Mouse (Mus musculus) embryonic facial prominence, embryonic 14.5 days (tissue): ENCODE measurements around the gene Esp24. TPM values are rescaled to one million over a fixed set of nuclear protein-coding genes. Genes with fewer than 3 reads are reported as not detected.
"Not testable (repeated sequence)": the region's sequence is repeated elsewhere in the genome, so short reads cannot be mapped to it uniquely, and the experiment has no call there.

Source experiments
- ATAC-seq: fragments of 200-750 bp; cut with Nextera tagmentation; 2 replicates; pipeline ENCODE4 v1.8.0; 2017; ENCODE audit warnings: low read depth, moderate number of reproducible peaks, moderate TSS enrichment
- DNase-seq: peaks from one replicate; pipeline ENCODE4 v3.0.0-alpha.2; 2015; ENCODE audit warnings: low spot score
- H3K27ac ChIP-seq: fragments of 300-500 bp; sonication (generic); replicated peaks from 2 replicates; pipeline ENCODE4 v1.5.1; 2014; ENCODE audit warnings: low read depth, mild to moderate bottlenecking, low read length, moderate library complexity
- H3K27me3 ChIP-seq: fragments of 300-500 bp; sonication (generic); replicated peaks from 2 replicates; pipeline ENCODE4 v1.6.1; 2014; ENCODE audit warnings: low read length; ENCODE audit not compliant: control insufficient read depth, insufficient read depth
- H3K36me3 ChIP-seq: fragments of 300-500 bp; sonication (generic); 2 replicates; pipeline ENCODE4 v1.6.1; 2014; ENCODE audit warnings: low read length, mixed read lengths; ENCODE audit not compliant: control insufficient read depth, insufficient read depth
- H3K4me1 ChIP-seq: fragments of 300-500 bp; sonication (generic); 2 replicates; pipeline ENCODE4 v1.6.1; 2014; ENCODE audit warnings: antibody characterized with exemption, low read length; ENCODE audit not compliant: control insufficient read depth, insufficient read depth
- H3K4me2 ChIP-seq: fragments of 300-500 bp; sonication (generic); 2 replicates; pipeline ENCODE4 v1.6.1; 2014; ENCODE audit warnings: low read depth, mild to moderate bottlenecking, low read length, moderate library complexity, mixed read lengths
- H3K4me3 ChIP-seq: fragments of 300-500 bp; sonication (generic); 2 replicates; pipeline ENCODE4 v1.5.1; 2014; ENCODE audit warnings: low read depth, mild to moderate bottlenecking, low read length
- H3K9ac ChIP-seq: fragments of 300-500 bp; sonication (generic); 2 replicates; pipeline ENCODE4 v1.6.1; 2014; ENCODE audit warnings: low read depth, mild to moderate bottlenecking, low read length, moderate library complexity, mixed read lengths
- H3K9me3 ChIP-seq: fragments of 300-500 bp; sonication (generic); 2 replicates; pipeline ENCODE4 v1.6.1; 2016; ENCODE audit warnings: low read length; ENCODE audit not compliant: control insufficient read depth
- WGBS: fragments of 180-500 bp; shearing (Covaris S2); extraction: QIAGEN DNeasy Blood & Tissue Kit; methylation state at CpG from one replicate; pipeline ENCODE4 v1.1.7; 2014; 5-methylcytosine and 5-hydroxymethylcytosine counted together
- polyA plus RNA-seq: library from polyadenylated mRNA; unstranded; fragments of >200 nt; fragmentation: Nextera tagmentation; extraction: Ambion mirVana; gene quantifications from 2 replicates; pipeline ENCODE4 v1.2.1, GENCODE M21; 2014

Esp24 gene
- not detected in 2 replicates for polyA plus RNA-seq

- H3K27ac ChIP-seq, H3K9me3 ChIP-seq, H3K4me1 ChIP-seq, H3K36me3 ChIP-seq, DNase-seq, H3K4me2 ChIP-seq, ATAC-seq, H3K27me3 ChIP-seq, H3K9ac ChIP-seq, H3K4me3 ChIP-seq: not testable (repeated sequence)
- 78% methylated on average over 3 of the region's 3 CpGs for WGBS
Observed at GRCm38 (mm10) chr17:39036395-39036794, at the start of gene Esp24. TSS of gene Esp24 (plus strand) at chr17:39036695.

DNA sequence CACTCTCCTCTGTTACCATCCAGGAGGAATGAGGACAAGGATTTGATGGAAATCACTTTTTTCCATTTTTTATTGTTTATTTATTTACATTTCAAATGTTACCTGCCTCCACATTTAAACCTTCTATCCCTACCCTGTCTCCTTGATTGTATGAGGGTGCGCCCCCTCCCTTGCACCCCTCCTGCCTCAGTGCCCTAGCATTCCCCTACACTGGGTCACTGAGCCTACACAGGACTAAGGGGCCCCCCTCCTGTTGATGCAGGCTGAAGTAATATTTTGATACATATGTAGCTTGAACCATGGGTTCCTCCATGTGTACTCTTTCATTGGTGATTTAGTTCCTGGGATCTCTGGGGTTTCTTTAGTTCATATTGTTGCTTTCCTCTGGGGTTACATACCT, 26.6 kb upstream of the Esp24 start:
- 79% methylated on average over 1 of the region's 1 CpGs for WGBS
- Histone ChIP-seq H3K4me1 (no peaks in the 10 kb centered on the region), H3K36me3 (no peaks in the 10 kb centered on the region), H3K27me3 (no peaks in the 10 kb centered on the region), H3K4me2 (no peak overlapping the region), H3K9ac (no peak overlapping the region), H3K9me3 (0 out of 2 replicates have a peak, but pooled peaks cover 6% of the 10 kb centered on the region), H3K27ac (no peak overlapping the region), H3K4me3 (no peak overlapping the region)
- ATAC-seq, result no peak
- DNase-seq, result no peak

DNA sequence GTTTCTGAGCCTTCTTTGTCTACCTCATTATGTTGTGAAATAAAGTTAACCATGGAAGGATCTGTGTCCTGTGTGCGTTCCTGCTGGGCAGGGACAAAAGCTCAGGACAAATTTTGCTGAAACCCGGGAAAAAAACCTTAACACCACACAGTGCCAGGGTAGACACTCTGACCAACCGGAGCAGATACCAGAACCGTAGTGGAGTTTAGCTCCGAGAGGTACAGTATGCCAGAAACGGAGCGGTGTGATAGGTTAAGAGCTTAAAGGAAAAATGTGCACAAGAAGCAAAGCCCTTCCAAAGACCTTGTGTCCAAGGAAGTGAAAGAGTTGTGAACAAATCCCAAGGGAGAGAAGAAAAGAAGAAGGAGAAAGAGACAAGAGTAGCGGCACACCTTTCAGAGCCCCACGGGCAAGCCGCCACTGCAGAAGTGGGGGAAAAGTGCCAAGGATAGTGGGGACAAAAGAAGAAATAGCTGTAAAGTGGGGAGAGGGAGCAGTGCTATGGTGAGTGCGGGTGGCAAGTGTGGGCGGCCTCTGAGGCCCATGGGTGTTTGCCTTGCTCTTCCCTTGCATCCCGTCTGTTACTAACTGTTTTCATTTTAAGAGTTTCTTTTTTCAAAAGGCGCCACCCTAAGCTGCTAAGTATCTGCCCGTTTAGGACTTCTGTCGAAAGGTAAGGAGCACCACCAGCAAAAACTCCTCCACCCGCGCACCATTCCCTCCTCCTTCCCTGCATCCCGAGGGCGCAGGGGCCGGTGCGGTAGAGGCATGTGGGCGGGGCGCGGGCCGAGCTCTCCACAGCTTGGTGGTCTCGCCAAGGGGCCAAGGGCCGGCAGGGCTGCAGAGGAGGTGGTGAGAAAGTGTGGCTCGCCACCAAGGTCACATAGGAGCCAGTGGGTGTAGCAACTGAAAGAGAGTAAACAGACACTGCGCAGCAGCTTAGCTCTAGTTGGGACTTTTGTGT, 25.5 kb upstream of the Esp24 start:
- Histone ChIP-seq H3K4me1 (no peaks in the 10 kb centered on the region), H3K4me3 (no peak overlapping the region), H3K27ac (no peak overlapping the region), H3K27me3 (no peaks in the 10 kb centered on the region), H3K4me2 (peak overlapping the region; percentile 26; the same call in 1 of the 2 replicates), H3K9me3 (0 out of 2 replicates have a peak, but pooled peaks cover 6% of the 10 kb centered on the region), H3K9ac (no peak overlapping the region), H3K36me3 (no peaks in the 10 kb centered on the region)
- ATAC-seq, result no peak
- 42% methylated on average over 30 of the region's 30 CpGs for WGBS
- DNase-seq, result no peak

DNA sequence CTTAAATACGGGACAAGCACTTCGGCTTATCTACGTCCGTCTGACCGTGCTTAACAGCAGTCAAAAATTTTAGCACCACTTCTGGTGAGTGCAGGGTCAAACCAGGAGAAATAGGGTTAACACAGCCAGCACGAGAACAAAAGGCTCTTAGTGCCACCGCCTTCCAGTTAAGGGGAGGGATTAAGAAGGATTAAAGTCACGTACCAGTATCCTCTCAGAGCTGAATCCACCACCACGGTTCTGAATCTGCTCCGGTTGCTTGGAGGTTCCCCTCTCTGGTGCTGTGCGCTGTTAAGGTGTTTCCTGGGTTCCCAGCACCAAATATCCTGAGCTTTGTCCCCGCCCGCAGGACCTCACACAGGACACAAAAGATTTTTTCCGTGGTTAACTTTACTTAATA, 19.3 kb upstream of the Esp24 start:
- H3K36me3 ChIP-seq, result no peaks in the 10 kb centered on the region
- H3K9ac ChIP-seq, result no peak overlapping the region
- WGBS, result 52% methylated on average over 14 of the region's 14 CpGs
- no peaks in the 10 kb centered on the region for H3K4me1 ChIP-seq
- DNase-seq, result no peak
- no peak overlapping the region for H3K4me3 ChIP-seq
- no peaks in the 10 kb centered on the region for H3K9me3 ChIP-seq
- ATAC-seq, result no peak
- H3K4me2 ChIP-seq, result no peak overlapping the region
- H3K27ac ChIP-seq, result no peak overlapping the region
- H3K27me3 ChIP-seq, result no peaks in the 10 kb centered on the region

DNA sequence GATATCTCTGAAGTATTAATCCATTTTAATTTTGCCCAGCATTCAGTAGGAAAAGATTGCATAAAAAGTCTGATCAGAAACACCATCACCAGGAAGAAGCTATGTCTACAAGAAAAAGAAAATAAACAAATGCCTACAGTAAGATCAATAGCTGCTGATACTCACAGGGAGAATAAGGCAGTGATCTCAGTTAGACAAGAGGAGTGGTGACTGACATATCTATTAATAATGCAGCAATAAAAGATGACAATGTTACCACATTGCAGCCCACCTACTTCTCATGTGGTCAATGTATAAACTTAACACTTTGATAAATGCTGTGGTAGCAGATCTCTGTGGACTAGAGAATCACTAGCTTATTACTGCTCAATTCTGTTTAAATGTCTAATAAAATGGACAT, 6.7 kb downstream of the Esp24 start, which contains the start of gene Gm21903:
Gene Gm21903, minus strand, starts transcription at position 101 of the 400 bp plus-strand sequence.
- Histone ChIP-seq H3K27ac (no peak within 1 kb of the TSS), H3K4me3 (no peak within 1 kb of the TSS), H3K36me3 (no peaks in the 10 kb centered on the region), H3K9ac (no peak within 1 kb of the TSS), H3K4me2 (no peak within 1 kb of the TSS), H3K9me3 (0 out of 2 replicates have a peak, but pooled peaks cover 11% of the 10 kb centered on the region), H3K4me1 (no peaks in the 10 kb centered on the region), H3K27me3 (no peaks in the 10 kb centered on the region)
- ATAC-seq (no peak), DNase-seq (no peak)

- no peak for ATAC-seq
- no peaks in the 10 kb centered on the region for H3K36me3 ChIP-seq
- no peak overlapping the region for H3K9ac ChIP-seq
- no peaks in the 10 kb centered on the region for H3K4me1 ChIP-seq
- no peak overlapping the region for H3K27ac ChIP-seq
- H3K4me2 ChIP-seq, result no peak overlapping the region
- H3K4me3 ChIP-seq, result no peak overlapping the region
- no peaks in the 10 kb centered on the region for H3K27me3 ChIP-seq
- DNase-seq, result no peak
- H3K9me3 ChIP-seq, result peaks cover 20% of the 10 kb centered on the region
Observed at GRCm38 (mm10) chr17:39063641-39064040, 27.1 kb downstream of the Esp24 start.

GRCm38 (mm10) chr17:39076937-39077336, 40.4 kb downstream of the Esp24 start, which contains the start of gene Esp23:
TSS of gene Esp23 (minus strand) at chr17:39077037.
- H3K9ac ChIP-seq, result no peak within 1 kb of the TSS
- ATAC-seq, result no peak
- no peak within 1 kb of the TSS for H3K4me3 ChIP-seq
- no peak within 1 kb of the TSS for H3K4me2 ChIP-seq
- no peak for DNase-seq
- H3K36me3 ChIP-seq, result no peaks in the 10 kb centered on the region
- H3K4me1 ChIP-seq, result no peaks in the 10 kb centered on the region
- WGBS, result 36% methylated on average over 1 of the region's 1 CpGs
- H3K9me3 ChIP-seq, result 0 out of 2 replicates have a peak, but pooled peaks cover 3% of the 10 kb centered on the region
- H3K27me3 ChIP-seq, result no peaks in the 10 kb centered on the region
- no peak within 1 kb of the TSS for H3K27ac ChIP-seq
